Mouse (Mus musculus): ENCODE measurements around the gene Spo11. TPM values are rescaled to one million over a fixed set of nuclear protein-coding genes. Genes with fewer than 3 reads are reported as not detected.

The Spo11 gene
- polyA plus RNA-seq, 1 experiment from 2014 or later: 0.47 TPM

DNA sequence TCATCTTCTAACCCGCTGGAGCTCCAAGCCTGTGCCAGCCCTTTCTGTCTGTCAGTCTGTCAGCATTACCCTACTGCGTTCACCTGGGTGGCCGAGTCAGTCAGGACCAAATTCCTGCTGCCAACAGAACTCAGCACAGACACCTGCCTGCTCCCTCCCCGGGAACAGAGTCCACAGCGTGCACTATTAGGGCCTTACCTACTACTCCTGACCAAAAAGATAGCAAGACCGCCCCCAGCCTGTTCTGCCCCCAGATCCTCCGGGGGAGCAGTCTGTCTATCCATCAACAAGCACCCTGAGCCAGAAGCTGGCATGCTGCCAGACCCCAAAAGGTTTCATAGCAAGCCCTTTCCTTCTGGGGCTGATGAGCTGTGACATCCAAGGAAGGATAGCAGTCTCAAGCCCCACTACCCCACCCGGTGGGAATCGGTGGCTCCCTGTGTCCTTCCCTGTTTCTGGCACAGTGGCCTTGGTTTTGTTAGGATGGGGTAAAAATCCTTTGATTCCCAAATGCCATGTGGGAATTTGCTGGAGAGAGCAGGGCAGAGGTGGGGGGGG lies 27.3 kb upstream of the Spo11 start:
- Histone ChIP-seq H3K27ac (ENCODE audit: low read depth, low read length) (no peak overlapping the region), H3K9me3 (ENCODE audit: control insufficient read depth, low read length) (no peaks in the 10 kb centered on the region), H3K27me3 (ENCODE audit: control insufficient read depth, insufficient read depth, low read length) (no peaks in the 10 kb centered on the region), H3K9ac (ENCODE audit: low read length) (no peak overlapping the region), H3K4me3 (ENCODE audit: low read depth, low read length) (no peak overlapping the region), H3K4me1 (replicated peaks; ENCODE audit: control insufficient read depth, insufficient read depth, low read length) (no peaks in the 10 kb centered on the region), H3K4me2 (ENCODE audit: low read depth, low read length, severe bottlenecking) (no peak overlapping the region), H3K36me3 (ENCODE audit: control insufficient read depth, insufficient read depth, low read length) (no peaks in the 10 kb centered on the region)
- DNase-seq (ENCODE audit: low spot score) (no peak), ATAC-seq (replicated peaks; ENCODE audit: low FRiP score) (no peak)
- 69% methylated on average over 9 of the region's 9 CpGs for WGBS

DNA sequence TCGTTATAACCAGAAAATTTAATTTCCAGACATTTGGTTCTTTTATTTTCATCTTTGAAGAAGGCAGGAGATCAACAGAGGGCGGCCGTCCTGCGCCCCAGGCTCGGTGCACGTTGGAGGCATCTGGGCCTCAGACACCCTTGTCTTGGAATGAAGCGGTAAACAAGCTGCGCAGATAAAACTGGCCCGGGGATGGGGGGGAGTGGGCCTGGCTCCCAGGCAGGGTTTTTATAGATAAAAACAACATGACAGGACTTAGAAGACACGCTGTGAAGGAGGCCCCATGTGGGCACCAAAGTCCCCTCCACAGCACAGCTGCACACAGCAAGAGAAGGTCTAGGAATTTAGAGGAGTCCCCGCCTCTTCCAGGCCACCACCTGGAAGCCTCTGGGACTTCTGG lies 26.8 kb upstream of the Spo11 start:
- DNase-seq (ENCODE audit: low spot score) (no peak), ATAC-seq (replicated peaks; ENCODE audit: low FRiP score) (no peak)
- Histone ChIP-seq H3K9me3 (ENCODE audit: control insufficient read depth, low read length) (no peaks in the 10 kb centered on the region), H3K36me3 (ENCODE audit: control insufficient read depth, insufficient read depth, low read length) (no peaks in the 10 kb centered on the region), H3K4me3 (ENCODE audit: low read depth, low read length) (no peak overlapping the region), H3K9ac (ENCODE audit: low read length) (no peak overlapping the region), H3K4me1 (replicated peaks; ENCODE audit: control insufficient read depth, insufficient read depth, low read length) (no peaks in the 10 kb centered on the region), H3K27me3 (ENCODE audit: control insufficient read depth, insufficient read depth, low read length) (no peaks in the 10 kb centered on the region), H3K4me2 (ENCODE audit: low read depth, low read length, severe bottlenecking) (no peak overlapping the region), H3K27ac (ENCODE audit: low read depth, low read length) (no peak overlapping the region)
- 31% methylated on average over 11 of the region's 11 CpGs for WGBS

DNA sequence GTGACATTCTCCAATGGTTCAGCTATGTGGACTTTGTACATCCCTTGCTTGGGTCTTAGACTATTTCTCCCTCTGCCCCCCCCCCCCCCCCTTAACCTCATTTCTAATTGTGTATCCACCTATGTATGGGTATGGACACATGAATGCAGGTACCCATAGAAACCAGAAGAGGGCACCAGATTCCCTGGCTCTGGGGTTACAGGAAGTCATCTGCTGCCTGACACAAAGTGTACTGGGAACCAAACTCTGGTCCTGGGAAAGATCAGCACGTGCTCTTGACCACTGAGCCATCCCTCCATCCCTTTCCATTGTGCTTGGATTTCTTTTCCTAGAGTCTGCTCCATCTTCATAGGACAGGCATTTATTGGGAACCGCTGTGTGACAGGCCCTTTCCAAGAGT lies 25.5 kb upstream of the Spo11 start:
- no peak overlapping the region for H3K9ac ChIP-seq (ENCODE audit: low read length)
- DNase-seq (ENCODE audit: low spot score): no peak
- no peak overlapping the region for H3K4me3 ChIP-seq (ENCODE audit: low read depth, low read length)
- H3K36me3 ChIP-seq (ENCODE audit: control insufficient read depth, insufficient read depth, low read length): no peaks in the 10 kb centered on the region
- H3K4me2 ChIP-seq (ENCODE audit: low read depth, low read length, severe bottlenecking): no peak overlapping the region
- H3K9me3 ChIP-seq (ENCODE audit: control insufficient read depth, low read length): peaks cover 4% of the 10 kb centered on the region
- no peaks in the 10 kb centered on the region for H3K27me3 ChIP-seq (ENCODE audit: control insufficient read depth, insufficient read depth, low read length)
- no peak overlapping the region for H3K27ac ChIP-seq (ENCODE audit: low read depth, low read length)
- WGBS: 71% methylated on average over 2 of the region's 2 CpGs
- ATAC-seq (replicated peaks; ENCODE audit: low FRiP score): no peak
- no peaks in the 10 kb centered on the region for H3K4me1 ChIP-seq (replicated peaks; ENCODE audit: control insufficient read depth, insufficient read depth, low read length)

DNA sequence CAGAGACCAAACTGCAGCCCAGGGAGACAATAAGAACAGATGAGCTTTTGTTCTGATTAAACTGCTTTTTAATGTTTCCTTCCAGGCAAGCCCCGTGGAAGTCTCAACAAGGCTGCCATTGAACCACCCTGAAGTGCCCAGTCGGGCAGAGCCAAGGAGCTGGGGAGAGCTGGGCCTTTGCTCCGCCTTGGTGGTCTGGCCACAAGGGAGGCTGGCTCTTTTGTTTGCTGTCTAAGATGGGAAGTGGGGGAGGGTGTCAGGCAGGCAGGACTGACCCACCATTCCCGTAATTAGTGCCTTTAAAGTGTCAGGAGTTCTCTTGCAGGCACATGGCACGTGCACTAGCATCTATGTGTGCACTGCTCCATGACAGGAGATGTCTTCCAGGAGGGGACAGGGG lies 18.9 kb upstream of the Spo11 start:
- peak overlapping the region; percentile 12; the same call in 1 of the 2 replicates for H3K9ac ChIP-seq (ENCODE audit: low read length)
- no peaks in the 10 kb centered on the region for H3K27me3 ChIP-seq (ENCODE audit: control insufficient read depth, insufficient read depth, low read length)
- 3% methylated on average over 5 of the region's 5 CpGs for WGBS
- H3K36me3 ChIP-seq (ENCODE audit: control insufficient read depth, insufficient read depth, low read length): no peaks in the 10 kb centered on the region
- peaks cover 7% of the 10 kb centered on the region for H3K4me1 ChIP-seq (replicated peaks; ENCODE audit: control insufficient read depth, insufficient read depth, low read length)
- H3K9me3 ChIP-seq (ENCODE audit: control insufficient read depth, low read length): peaks cover 6% of the 10 kb centered on the region
- ATAC-seq (replicated peaks; ENCODE audit: low FRiP score) (peak; percentile 79), DNase-seq (ENCODE audit: low spot score) (no peak)
- H3K4me3 ChIP-seq (ENCODE audit: low read depth, low read length): no peak overlapping the region
- H3K4me2 ChIP-seq (ENCODE audit: low read depth, low read length, severe bottlenecking): no peak overlapping the region
- H3K27ac ChIP-seq (ENCODE audit: low read depth, low read length): no peak overlapping the region

DNA sequence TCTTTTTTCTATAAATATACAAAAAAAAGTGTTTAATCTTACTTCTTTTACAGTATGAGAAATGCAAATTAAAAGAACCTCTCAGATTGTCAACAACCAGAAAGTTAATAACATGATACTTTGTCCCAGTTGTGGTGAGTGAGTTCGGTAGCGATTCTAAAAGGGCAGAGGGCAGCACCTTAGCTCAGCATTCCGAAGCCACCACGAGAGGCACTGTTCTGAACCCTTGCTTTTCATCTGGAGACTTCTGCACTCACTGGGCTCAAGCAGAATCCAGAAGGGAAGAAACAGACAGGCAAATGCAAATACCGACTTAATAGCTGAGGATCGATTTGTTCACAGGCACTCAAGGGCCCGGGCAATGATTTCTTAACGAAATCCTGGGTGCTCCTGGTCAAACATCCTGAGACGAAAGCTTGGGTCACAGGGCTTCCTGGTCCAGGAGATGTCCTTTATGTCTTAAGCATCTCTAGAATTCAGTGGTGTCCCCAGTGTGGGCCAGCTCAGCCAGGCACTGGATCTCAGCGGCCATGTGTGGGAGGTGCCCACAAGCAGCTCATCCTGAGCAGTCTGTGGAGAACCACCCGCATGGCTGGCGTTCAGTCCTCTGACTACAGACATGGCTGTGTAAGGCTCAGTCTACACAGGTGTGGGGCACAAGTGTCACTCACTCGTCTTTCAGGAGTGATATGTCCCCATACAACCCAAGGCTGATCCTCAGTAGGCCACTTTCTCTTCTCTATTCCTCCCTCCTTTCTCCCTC lies 18.3 kb upstream of the Spo11 start:
- 47% methylated on average over 13 of the region's 13 CpGs for WGBS
- no peaks in the 10 kb centered on the region for H3K36me3 ChIP-seq (ENCODE audit: control insufficient read depth, insufficient read depth, low read length)
- H3K9me3 ChIP-seq (ENCODE audit: control insufficient read depth, low read length): peaks cover 6% of the 10 kb centered on the region
- no peak for DNase-seq (ENCODE audit: low spot score)
- H3K4me2 ChIP-seq (ENCODE audit: low read depth, low read length, severe bottlenecking): no peak overlapping the region
- no peaks in the 10 kb centered on the region for H3K27me3 ChIP-seq (ENCODE audit: control insufficient read depth, insufficient read depth, low read length)
- no peak; the same call in 1 of the 2 replicates for ATAC-seq (replicated peaks; ENCODE audit: low FRiP score)
- H3K4me3 ChIP-seq (ENCODE audit: low read depth, low read length): no peak overlapping the region
- H3K4me1 ChIP-seq (replicated peaks; ENCODE audit: control insufficient read depth, insufficient read depth, low read length): peaks cover 7% of the 10 kb centered on the region
- no peak overlapping the region for H3K9ac ChIP-seq (ENCODE audit: low read length)
- no peak overlapping the region for H3K27ac ChIP-seq (ENCODE audit: low read depth, low read length)

DNA sequence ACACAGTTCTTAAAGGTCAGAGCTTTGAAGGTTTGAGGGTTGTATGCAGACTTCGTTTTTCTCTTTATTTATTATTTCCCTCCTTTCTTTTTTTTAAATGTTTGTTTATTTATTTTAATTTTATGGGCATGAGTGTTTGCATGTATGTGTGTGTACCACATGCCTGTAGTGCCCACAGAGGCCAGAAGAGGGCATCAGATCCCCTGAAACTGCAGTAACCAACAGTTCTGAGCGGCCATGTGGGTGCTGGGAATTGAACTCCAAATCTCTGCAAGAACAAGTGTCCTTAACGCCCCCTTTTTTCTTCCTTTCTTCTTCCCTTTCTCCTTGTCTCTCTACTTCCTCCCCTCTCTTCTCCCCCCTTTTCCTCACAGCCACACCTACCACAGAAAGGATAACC lies 17.1 kb upstream of the Spo11 start:
- ATAC-seq (replicated peaks; ENCODE audit: low FRiP score): no peak

DNA sequence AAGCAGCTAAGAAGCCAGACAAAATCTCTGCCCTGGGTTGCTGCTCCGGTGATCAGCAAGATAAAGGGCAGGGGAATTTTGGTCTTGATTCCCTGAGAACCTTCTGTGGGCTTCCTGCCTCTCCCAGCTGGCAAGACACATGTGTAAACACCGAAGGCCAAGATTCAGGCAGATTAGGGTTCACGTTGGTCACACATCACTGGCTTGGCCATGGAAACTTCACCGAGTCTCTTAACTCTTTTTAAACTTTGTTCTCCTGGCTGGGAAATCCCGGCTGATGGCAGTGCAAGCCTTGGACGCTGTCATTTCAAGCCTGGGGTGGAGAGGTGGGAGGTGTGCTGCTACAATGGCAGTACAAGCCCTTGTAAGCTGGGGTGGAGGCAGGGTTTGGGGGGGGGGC lies 16.3 kb upstream of the Spo11 start:
- peaks cover 9% of the 10 kb centered on the region for H3K4me1 ChIP-seq (replicated peaks; ENCODE audit: control insufficient read depth, insufficient read depth, low read length)
- no peak overlapping the region for H3K4me2 ChIP-seq (ENCODE audit: low read depth, low read length, severe bottlenecking)
- ATAC-seq (replicated peaks; ENCODE audit: low FRiP score) (no peak), DNase-seq (ENCODE audit: low spot score) (no peak)
- H3K36me3 ChIP-seq (ENCODE audit: control insufficient read depth, insufficient read depth, low read length): no peaks in the 10 kb centered on the region
- no peak overlapping the region for H3K9ac ChIP-seq (ENCODE audit: low read length)
- no peaks in the 10 kb centered on the region for H3K27me3 ChIP-seq (ENCODE audit: control insufficient read depth, insufficient read depth, low read length)
- H3K27ac ChIP-seq (ENCODE audit: low read depth, low read length): no peak overlapping the region
- 62% methylated on average over 6 of the region's 6 CpGs for WGBS
- no peak overlapping the region for H3K4me3 ChIP-seq (ENCODE audit: low read depth, low read length)
- peaks cover 6% of the 10 kb centered on the region for H3K9me3 ChIP-seq (ENCODE audit: control insufficient read depth, low read length)

More for the DNA sequence above, 17.1 kb upstream of the Spo11 start:
- no peaks in the 10 kb centered on the region for H3K27me3 ChIP-seq (ENCODE audit: control insufficient read depth, insufficient read depth, low read length)
- H3K36me3 ChIP-seq (ENCODE audit: control insufficient read depth, insufficient read depth, low read length): no peaks in the 10 kb centered on the region
- no peak overlapping the region for H3K4me2 ChIP-seq (ENCODE audit: low read depth, low read length, severe bottlenecking)
- no peak for DNase-seq (ENCODE audit: low spot score)
- no peak overlapping the region for H3K27ac ChIP-seq (ENCODE audit: low read depth, low read length)
- no peak overlapping the region for H3K9ac ChIP-seq (ENCODE audit: low read length)
- H3K4me1 ChIP-seq (replicated peaks; ENCODE audit: control insufficient read depth, insufficient read depth, low read length): peaks cover 8% of the 10 kb centered on the region
- 83% methylated on average over 3 of the region's 3 CpGs for WGBS
- H3K4me3 ChIP-seq (ENCODE audit: low read depth, low read length): no peak overlapping the region
- peaks cover 6% of the 10 kb centered on the region for H3K9me3 ChIP-seq (ENCODE audit: control insufficient read depth, low read length)

DNA sequence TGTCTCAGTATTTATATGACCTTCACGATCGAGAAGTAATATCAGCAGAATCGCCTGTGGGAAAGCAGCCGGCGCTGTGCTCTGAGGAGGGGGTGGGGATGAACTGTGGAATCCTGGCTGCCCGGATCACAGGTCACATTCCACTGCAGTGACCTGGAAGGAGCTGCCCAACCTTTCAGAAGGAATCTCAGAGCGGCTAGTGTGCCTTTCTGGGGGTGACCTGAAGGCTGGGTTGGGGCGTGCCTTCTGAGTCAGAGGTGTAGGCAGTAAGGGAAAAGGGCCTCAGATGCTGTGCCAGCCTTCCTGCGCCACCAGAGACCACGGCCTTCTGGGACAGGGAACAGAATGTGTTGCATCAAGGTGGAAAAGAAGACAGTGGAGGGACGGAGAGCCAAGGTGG lies 12.3 kb upstream of the Spo11 start:
- Histone ChIP-seq H3K4me3 (ENCODE audit: low read depth, low read length) (no peak overlapping the region), H3K4me1 (replicated peaks; ENCODE audit: control insufficient read depth, insufficient read depth, low read length) (0 out of 2 replicates have a peak, but pooled peaks cover 2% of the 10 kb centered on the region), H3K9me3 (ENCODE audit: control insufficient read depth, low read length) (no peaks in the 10 kb centered on the region; the same call in 1 of the 2 replicates), H3K4me2 (ENCODE audit: low read depth, low read length, severe bottlenecking) (no peak overlapping the region), H3K9ac (ENCODE audit: low read length) (no peak overlapping the region), H3K36me3 (ENCODE audit: control insufficient read depth, insufficient read depth, low read length) (no peaks in the 10 kb centered on the region), H3K27me3 (ENCODE audit: control insufficient read depth, insufficient read depth, low read length) (no peaks in the 10 kb centered on the region), H3K27ac (ENCODE audit: low read depth, low read length) (no peak overlapping the region)
- ATAC-seq (replicated peaks; ENCODE audit: low FRiP score) (no peak), DNase-seq (ENCODE audit: low spot score) (no peak)
- 35% methylated on average over 11 of the region's 11 CpGs for WGBS

DNA sequence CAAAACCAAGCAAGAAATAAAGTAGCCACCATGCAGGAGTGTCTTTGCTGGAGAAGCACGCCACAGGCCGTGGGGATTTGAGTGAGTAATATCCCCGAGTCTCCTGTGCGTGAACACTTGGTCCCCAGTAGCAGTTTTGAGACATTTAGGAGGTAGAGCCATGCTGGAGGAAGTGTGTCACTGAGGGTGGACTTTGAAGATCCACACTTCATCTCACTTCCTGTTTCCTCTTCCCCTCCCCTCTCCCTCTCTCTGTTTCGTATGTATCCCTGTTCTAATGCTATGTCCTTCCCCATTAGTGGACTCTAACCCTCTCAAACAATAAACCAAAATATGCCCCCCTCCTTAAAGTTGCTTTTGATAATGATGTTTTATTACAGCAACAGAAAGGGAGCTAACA lies 11.0 kb upstream of the Spo11 start:
- Histone ChIP-seq H3K4me2 (ENCODE audit: low read depth, low read length, severe bottlenecking) (no peak overlapping the region), H3K36me3 (ENCODE audit: control insufficient read depth, insufficient read depth, low read length) (no peaks in the 10 kb centered on the region), H3K9me3 (ENCODE audit: control insufficient read depth, low read length) (no peaks in the 10 kb centered on the region), H3K9ac (ENCODE audit: low read length) (no peak overlapping the region), H3K4me3 (ENCODE audit: low read depth, low read length) (no peak overlapping the region), H3K27ac (ENCODE audit: low read depth, low read length) (no peak overlapping the region), H3K27me3 (ENCODE audit: control insufficient read depth, insufficient read depth, low read length) (no peaks in the 10 kb centered on the region), H3K4me1 (replicated peaks; ENCODE audit: control insufficient read depth, insufficient read depth, low read length) (0 out of 2 replicates have a peak, but pooled peaks cover 2% of the 10 kb centered on the region)
- DNase-seq (ENCODE audit: low spot score) (no peak), ATAC-seq (replicated peaks; ENCODE audit: low FRiP score) (no peak)
- 77% methylated on average over 5 of the region's 5 CpGs for WGBS

All from forebrain, embryonic 11.5 days (tissue).